Mouse (Mus musculus) granulocyte monocyte progenitor cell, adult 5-6 weeks (primary cell): ENCODE results near the gene Hlx. TPM values are rescaled to one million over a fixed set of nuclear protein-coding genes. Genes with fewer than 3 reads are reported as not detected.

Experiments used
- ATAC-seq: replicated peaks from 2 replicates; pipeline ENCODE4 v1.8.0; 2016; ENCODE audit warnings: mild to moderate bottlenecking, moderate TSS enrichment, inconsistent platforms; ENCODE audit not compliant: poor library complexity, severe bottlenecking
- total RNA-seq, 2 experiments: library from RNA; stranded (forward) in 1 of 2; stranded (reverse) in 1 of 2; fragments of 200-712, 200-1000 nt in 1 of 2; fragments of >200 nt in 1 of 2; fragmentation: Nextera tagmentation in 1 of 2; gene quantifications; 2 replicates each; pipeline ENCODE4 v1.2.3; 2014 to 2017

The Hlx gene
- total RNA-seq (2014; fragmentation: Nextera tagmentation) (5.1 and 6.4 TPM in 2 replicates), total RNA-seq (2017) (9.5 and 10.5 TPM in 2 replicates)

GRCm38 (mm10) chr1:184732556-184733049 is at the start of gene Hlx:
Gene Hlx (minus strand): TSS chr1:184732619.
- peak; percentile 49 for ATAC-seq

- ATAC-seq, result no peak
Measured at GRCm38 (mm10) chr1:184782161-184782513, 49.7 kb upstream of the Hlx start.

- peak; percentile 40; the same call in 1 of the 2 replicates for ATAC-seq
Measured at GRCm38 (mm10) chr1:184781286-184782160, 49.1 kb upstream of the Hlx start.

- ATAC-seq, result no peak
Measured at GRCm38 (mm10) chr1:184778157-184778556, 45.7 kb upstream of the Hlx start.

GRCm38 (mm10) chr1:184777061-184777795 is 44.8 kb upstream of the Hlx start:
- ATAC-seq, result 0 out of 2 replicates have a peak, but pooled peaks have one; percentile 24

GRCm38 (mm10) chr1:184775289-184775688 is 42.9 kb upstream of the Hlx start:
- ATAC-seq, result no peak

- ATAC-seq, result peak; percentile 65
Measured at GRCm38 (mm10) chr1:184771891-184772249, 39.5 kb upstream of the Hlx start.

GRCm38 (mm10) chr1:184771202-184771890 is 38.9 kb upstream of the Hlx start:
- peak; percentile 82 for ATAC-seq

- no peak for ATAC-seq
Measured at GRCm38 (mm10) chr1:184763866-184764265, 31.4 kb upstream of the Hlx start.

GRCm38 (mm10) chr1:184762941-184763340 is 30.5 kb upstream of the Hlx start:
- ATAC-seq, result no peak

GRCm38 (mm10) chr1:184761988-184762387 is 29.6 kb upstream of the Hlx start:
- ATAC-seq, result peak; percentile 75

- no peak for ATAC-seq
Measured at GRCm38 (mm10) chr1:184752671-184753070, 20.3 kb upstream of the Hlx start.

GRCm38 (mm10) chr1:184750114-184750664 is 17.8 kb upstream of the Hlx start:
- ATAC-seq, result no peak

- no peak for ATAC-seq
Measured at GRCm38 (mm10) chr1:184748692-184749152, 16.3 kb upstream of the Hlx start.

GRCm38 (mm10) chr1:184737876-184738479 is 5.6 kb upstream of the Hlx start:
- peak; percentile 60 for ATAC-seq

- no peak for ATAC-seq
Measured at GRCm38 (mm10) chr1:184737228-184737627, 4.8 kb upstream of the Hlx start.

GRCm38 (mm10) chr1:184736260-184736659 is 3.8 kb upstream of the Hlx start:
- no peak for ATAC-seq

GRCm38 (mm10) chr1:184734991-184735920 is 2.8 kb upstream of the Hlx start:
- ATAC-seq, result peak; percentile 23
